Mouse (Mus musculus) lung, embryonic 15.5 days (tissue): ENCODE measurements around the gene Atp2c1. TPM values are rescaled to one million over a fixed set of nuclear protein-coding genes. Genes with fewer than 3 reads are reported as not detected.

Source experiments
- polyA plus RNA-seq: library from polyadenylated mRNA; unstranded; fragments of >200 nt; fragmentation: Nextera tagmentation; extraction: Ambion mirVana; gene quantifications from 2 replicates; pipeline ENCODE4 v1.2.1, GENCODE M21; 2015

The Atp2c1 gene
- polyA plus RNA-seq, 1 experiment from 2014 or later, result 73.8 TPM

Other genes with a start within 250 kb of the Atp2c1 start
- 13.6 and 14.3 TPM in 2 replicates for gene Aste1, start 131.9 kb downstream of the Atp2c1 start, polyA plus RNA-seq
- 0.60 and 1.5 TPM in 2 replicates for gene Nek11, start 131.8 kb downstream of the Atp2c1 start, polyA plus RNA-seq
- gene Pik3r4, start 115.7 kb upstream of the Atp2c1 start, polyA plus RNA-seq, result 20.4 and 20.8 TPM in 2 replicates